Mouse (Mus musculus): ENCODE data around the gene Foxe1. TPM values are rescaled to one million over a fixed set of nuclear protein-coding genes. Genes with fewer than 3 reads are reported as not detected.

Foxe1 gene
- total RNA-seq, 1 experiment from 2014 or later: not detected

DNA sequence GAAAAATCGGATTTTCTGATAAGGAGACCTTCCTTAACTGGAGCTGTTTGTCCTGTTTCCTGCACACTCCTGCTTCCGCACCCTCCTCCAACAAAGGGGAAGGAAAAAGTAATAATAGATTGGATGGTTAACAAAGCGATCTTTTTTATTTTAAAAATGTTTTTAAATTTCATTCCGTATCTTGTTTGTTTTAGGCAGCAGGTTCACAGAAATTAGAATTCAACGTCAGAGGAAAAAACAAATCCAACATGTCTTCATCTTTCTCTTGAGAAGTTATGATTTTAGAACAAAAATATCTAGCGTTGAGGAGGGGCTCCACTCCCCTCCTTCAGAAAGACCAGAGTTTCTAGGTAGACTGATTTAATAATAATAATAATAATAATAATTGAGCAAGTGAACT is 2.8 kb downstream of the Foxe1 start:
- no peak for ATAC-seq (replicated peaks; ENCODE audit: insufficient number of reproducible peaks, low FRiP score, low TSS enrichment, poor library complexity, severe bottlenecking)

DNA sequence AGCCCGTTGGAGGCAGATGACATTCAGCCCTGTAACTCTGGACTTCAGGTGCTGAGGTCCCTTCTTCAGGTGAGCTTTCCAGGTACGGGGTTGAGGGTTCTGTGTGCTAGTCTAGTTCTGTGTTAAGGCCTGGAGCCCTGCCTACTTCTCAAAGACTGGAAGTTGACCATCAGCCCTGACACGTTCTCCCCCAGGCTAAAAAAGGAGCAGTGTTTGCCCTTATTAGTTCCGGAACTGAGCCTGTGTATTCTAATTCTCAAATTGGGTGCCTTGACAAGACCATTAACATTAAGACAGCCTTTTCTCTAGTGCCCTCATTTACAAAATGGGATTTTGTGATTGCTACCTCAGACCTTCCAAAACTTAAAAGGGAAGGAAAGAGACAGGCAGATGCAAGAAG is 3.7 kb downstream of the Foxe1 start:
- ATAC-seq (replicated peaks; ENCODE audit: insufficient number of reproducible peaks, low FRiP score, low TSS enrichment, poor library complexity, severe bottlenecking): no peak

DNA sequence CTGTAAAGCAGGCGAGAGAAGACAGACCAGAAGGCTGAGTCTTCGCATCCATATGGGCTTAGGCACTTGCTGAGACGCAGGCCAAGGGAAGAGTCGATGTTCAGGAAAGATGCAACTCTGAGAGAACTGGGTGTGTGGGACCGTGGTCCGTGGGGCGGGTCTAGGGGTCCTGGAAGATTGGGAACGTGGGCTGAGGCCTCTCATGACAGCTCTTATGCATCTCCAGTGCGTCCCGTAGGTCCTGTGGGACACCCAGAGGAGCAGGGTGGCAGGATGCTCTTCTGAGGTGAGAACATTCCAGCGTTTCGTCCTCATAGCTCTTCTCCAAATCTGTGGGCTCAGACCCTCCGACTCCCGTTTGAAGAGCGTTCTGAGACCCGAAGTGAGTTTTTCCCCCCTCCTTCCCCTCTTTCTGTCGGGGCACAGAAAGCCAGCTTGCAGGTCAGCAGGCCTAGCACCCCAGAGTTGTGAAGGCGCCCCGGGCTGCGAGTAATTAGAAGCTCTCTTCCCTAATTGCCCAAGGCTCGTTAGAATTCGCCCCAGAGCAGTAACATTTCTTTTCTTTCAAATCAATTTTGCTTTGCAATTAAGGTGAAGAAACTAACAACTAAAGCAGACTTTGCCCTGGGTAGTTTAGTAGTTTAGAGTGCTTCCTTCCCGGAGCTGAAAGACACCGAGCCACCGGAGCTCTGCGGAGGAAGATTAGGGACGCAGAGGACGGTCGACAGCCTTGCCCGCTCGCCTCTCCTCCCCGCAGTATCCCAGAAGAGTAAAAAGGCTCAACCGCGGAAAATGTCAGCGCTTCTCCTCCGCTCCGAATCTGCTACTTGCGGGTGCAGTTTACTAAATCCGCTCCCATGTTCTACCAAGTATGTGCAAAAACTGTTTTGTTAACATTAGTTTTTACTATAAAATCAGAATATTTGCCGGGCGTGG is 4.4 kb downstream of the Foxe1 start:
- no peak for ATAC-seq (replicated peaks; ENCODE audit: insufficient number of reproducible peaks, low FRiP score, low TSS enrichment, poor library complexity, severe bottlenecking)

DNA sequence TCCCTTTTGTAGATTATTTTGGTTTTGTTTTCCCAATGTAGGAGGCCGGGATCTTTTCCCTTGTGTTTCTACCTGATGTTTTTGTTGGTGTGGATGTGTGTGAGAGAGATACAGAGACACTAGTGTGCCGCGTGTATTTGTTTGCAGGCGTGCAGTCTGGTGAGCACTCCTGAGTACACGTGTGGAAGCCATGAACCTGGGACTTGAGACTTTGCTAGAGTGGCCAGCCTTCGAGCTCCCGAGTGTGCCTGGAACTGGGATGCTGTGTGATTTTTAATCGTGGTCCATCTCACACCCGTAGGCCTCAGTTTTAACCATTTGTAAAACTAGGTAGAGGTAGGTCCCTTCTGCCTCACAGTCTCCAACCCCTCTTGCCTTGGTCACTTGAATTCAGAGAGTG is 5.5 kb downstream of the Foxe1 start:
- ATAC-seq (replicated peaks; ENCODE audit: insufficient number of reproducible peaks, low FRiP score, low TSS enrichment, poor library complexity, severe bottlenecking): no peak

DNA sequence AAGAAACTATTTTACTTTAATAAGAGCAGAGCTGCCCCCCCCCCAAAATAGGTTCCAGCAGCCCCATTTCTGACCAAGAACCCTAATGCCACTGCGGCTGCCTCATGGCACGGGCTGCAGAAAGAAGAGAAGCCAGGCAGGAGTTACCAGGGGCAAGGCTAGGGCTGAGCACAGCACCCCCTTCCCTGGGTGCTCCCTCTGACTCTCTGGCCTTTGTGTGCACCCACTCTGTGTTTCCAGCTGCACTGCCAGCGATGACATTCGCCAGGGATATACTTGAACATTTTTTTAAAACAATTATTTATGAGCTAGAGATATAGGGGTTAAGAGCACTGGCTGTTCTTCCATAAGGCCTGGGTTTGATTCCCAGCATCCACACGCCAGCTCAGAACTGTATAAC is 6.1 kb downstream of the Foxe1 start:
- no peak for ATAC-seq (replicated peaks; ENCODE audit: insufficient number of reproducible peaks, low FRiP score, low TSS enrichment, poor library complexity, severe bottlenecking)

DNA sequence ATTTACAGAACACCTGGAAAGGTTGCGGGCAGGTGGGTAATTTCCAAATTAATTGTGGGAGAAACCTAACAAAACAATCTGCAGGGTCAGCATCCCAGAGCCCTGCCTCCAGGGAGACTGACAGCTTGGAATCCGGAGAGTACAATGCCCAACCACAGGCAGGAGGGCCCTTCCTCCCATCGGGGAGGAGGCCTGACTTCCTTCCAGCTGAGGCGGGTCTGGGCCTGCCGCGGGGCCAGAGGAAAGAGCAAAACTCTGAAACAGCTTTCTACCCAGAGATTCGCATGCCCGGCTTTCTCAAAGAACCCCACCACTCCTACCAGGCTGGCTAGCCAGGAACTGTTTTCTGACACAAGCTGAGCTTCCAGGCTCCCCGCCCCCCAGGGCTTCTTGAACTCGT is 9.6 kb downstream of the Foxe1 start:
- ATAC-seq (replicated peaks; ENCODE audit: insufficient number of reproducible peaks, low FRiP score, low TSS enrichment, poor library complexity, severe bottlenecking): no peak

DNA sequence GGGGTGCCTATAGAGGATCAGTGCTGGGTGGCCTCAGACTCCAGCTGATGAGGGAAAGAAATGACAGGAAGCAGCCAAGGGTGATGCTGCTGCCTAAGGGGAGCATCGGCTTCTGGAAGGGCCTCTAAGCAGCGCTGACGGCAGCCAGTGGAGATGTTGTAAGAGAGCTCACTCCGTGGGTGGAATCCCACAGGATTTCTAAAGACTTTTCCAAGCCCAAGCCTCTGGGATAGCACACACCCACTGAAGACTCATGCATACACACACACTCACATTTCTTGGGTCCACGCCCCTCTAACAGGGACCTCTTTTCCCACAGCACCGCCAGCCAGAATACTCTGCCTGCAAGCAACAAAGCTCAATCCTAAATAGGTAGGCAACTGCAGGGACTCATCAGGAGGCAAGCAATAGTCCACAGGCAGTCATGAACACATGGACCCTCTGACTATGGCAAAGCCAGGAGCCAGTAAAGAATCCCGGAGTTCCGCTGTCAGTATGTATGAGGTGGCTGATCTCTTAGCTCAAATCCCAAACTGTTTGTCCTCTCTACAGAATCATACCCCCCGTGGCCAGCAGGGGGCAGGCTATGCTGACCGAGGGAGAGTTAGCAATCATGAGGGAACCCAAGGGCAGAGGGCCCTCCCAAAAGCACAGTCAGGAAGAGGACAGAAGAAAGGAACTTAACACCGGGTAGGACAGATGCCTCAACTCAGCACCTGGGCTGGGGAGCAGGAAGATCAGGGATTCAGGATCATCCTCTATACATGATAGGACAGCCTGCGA is 13.1 kb downstream of the Foxe1 start:
- peak; percentile 54; the same call in 1 of the 2 replicates for ATAC-seq (replicated peaks; ENCODE audit: insufficient number of reproducible peaks, low FRiP score, low TSS enrichment, poor library complexity, severe bottlenecking)

DNA sequence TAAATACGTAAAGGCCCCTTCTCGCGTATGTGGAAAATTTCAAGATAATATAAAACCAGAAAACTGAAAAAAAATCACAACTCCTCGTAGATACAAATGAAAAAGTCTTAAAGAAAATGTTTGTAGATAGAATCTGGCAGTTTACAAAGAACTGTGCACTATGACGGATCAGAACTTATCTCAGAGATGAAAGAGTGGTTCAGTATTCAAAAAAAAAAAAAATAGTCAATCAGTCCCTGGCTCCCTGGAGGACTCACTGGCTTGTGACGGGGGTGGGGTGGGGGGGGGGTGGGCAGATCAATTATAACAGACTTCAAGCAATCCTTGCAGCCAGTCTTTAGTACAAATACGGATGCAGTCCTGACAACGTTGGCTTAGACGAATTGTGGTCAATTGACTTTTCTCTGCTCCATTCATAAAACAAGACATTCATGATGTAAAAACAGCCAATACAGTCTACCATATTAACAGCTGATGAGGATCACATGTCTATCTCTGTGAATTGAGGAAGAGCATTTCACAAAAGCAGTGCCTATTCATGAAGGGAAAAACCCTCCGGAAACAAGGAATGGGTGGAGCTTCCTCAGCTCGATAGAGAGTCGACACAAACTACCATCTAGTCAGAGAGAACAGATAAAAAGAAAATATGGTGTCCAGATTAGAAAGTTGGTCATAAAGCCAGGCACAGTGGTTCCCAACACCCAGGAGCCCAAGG is 16.3 kb downstream of the Foxe1 start:
- peak; percentile 74 for ATAC-seq (replicated peaks; ENCODE audit: insufficient number of reproducible peaks, low FRiP score, low TSS enrichment, poor library complexity, severe bottlenecking)

DNA sequence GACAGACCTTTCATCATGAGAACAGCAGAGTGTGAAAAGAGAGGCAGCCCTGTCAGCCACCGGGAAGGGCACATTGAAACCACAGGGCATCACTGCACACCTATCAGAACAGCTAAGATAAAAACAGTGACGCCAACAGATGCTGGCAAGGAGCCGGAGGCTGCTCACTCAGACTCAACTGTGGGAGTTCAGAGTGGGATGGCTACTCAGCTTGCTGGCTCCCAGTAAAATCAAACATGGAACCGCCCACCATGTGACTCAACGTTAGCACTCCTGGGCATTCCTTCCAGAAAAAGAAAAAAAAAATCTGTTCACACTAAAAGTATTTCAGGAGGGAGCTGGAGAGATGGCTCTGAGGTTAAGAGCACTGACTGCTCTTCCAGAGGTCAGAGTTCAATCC is 17.8 kb downstream of the Foxe1 start:
- no peak for ATAC-seq (replicated peaks; ENCODE audit: insufficient number of reproducible peaks, low FRiP score, low TSS enrichment, poor library complexity, severe bottlenecking)

DNA sequence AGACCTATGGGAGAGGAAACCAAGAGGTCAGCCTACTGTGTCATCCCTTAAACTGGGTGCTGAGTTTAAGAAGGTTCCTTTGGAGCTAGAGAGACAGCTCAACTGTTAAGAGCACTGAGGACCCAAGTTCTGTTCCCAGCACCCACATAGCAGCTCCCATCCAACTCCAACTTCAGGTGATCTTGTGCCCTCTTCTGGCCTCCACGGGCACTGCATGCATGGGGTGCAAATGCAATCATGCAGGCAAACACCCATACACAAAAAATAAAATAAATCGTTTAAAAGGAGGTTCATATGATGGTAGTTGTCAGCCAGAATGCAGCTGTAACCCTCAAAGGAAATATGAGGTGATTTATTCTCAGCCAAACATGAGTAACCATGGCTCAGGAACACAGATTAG is 21.0 kb downstream of the Foxe1 start:
- no peak for ATAC-seq (replicated peaks; ENCODE audit: insufficient number of reproducible peaks, low FRiP score, low TSS enrichment, poor library complexity, severe bottlenecking)

DNA sequence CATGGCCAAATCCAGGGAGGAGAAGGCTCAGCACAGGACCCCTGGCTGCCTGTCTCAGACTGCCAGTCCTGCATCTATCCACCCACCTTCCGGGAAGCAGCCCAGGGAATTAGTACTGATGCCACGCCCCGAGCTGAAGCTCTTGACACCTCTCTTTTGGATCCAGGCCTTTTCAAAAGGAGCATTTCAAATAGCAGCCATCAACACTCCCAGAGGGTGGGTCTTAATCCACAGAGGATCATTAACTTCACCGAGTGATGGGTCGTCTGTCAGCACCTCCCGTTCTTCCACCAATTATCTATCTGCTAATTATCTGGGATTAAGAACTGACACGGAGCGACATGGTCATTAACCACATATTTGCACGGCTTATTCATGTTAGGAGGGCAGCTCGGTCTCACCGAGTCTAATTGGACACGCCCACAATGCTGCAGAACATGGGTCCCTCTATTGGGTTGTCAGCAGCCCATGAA is 24.1 kb downstream of the Foxe1 start:
- no peak for ATAC-seq (replicated peaks; ENCODE audit: insufficient number of reproducible peaks, low FRiP score, low TSS enrichment, poor library complexity, severe bottlenecking)

DNA sequence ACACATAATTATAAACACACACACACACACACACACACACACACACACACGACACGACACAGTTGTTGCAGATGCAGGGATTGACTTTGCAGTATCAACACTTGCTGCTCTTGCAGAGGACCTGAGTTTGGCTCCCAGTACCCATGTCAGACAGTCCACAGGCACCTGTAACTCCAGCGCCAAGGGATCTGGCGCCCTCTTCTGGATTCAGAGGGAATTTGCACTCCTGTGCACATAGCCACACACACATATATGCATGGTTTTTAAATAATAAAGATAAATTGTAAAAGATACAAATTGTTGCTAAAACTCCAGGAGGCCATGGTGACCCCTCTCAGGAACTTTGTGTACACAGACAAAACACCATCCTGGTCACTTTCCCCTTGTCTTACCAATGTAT is 25.7 kb downstream of the Foxe1 start:
- no peak for ATAC-seq (replicated peaks; ENCODE audit: insufficient number of reproducible peaks, low FRiP score, low TSS enrichment, poor library complexity, severe bottlenecking)

DNA sequence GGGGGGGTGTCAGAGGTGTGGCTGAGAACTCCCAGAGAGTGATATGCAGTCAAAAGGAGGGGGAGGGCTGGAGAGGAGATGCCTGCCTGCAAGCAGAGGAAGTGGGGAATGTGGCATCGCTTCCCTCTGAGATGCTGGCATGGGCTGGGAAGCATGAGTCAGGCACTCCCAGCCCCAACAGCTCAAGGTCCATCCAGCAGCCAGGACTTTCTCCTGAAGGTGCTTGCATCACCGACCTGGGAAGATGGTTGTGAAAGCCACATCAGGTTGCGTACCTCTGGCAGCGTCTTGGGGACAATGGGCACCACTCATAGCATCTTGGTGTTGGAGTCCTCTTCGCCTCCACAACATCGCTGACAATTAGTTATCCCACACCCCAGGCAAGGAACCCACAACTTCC is 27.0 kb downstream of the Foxe1 start:
- ATAC-seq (replicated peaks; ENCODE audit: insufficient number of reproducible peaks, low FRiP score, low TSS enrichment, poor library complexity, severe bottlenecking): no peak

DNA sequence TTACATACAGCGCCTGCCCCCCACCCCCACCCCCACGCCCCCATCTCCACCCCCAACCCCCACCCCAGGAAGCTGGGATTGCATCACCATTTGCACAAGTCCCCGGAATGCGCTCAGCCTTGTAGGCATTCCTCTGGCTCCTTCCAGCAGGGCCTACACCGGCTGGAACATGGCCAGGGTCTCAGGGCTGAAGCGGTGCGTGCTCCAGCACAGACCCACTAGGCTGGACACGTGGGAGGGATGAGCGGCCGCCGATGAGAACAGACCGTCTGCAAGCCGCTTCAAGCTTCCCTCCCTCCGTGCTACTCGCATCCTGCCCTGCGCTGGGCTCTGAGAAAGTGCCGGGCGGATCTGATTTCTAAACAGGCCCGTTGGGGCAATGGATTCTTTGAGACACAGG is 27.6 kb downstream of the Foxe1 start:
- ATAC-seq (replicated peaks; ENCODE audit: insufficient number of reproducible peaks, low FRiP score, low TSS enrichment, poor library complexity, severe bottlenecking): no peak

DNA sequence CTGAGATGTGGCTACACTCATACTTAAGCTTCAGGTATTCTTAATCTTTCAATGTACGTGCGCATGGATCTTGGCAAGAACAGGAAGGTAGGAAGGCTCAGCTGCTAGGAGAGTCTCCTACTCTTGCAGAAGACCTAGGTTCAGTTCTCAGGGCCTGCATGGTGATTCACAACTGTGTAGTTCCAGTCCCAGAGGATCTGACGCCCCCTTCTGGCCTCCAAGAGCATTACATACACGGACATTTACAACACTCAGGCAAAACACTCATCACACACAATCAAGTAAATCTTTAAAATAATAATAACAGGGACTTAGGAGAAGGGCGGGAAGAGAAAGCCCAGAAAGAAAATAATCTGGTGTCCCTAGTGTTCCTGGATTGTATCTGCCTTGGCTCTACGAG is 31.0 kb downstream of the Foxe1 start:
- no peak for ATAC-seq (replicated peaks; ENCODE audit: insufficient number of reproducible peaks, low FRiP score, low TSS enrichment, poor library complexity, severe bottlenecking)

DNA sequence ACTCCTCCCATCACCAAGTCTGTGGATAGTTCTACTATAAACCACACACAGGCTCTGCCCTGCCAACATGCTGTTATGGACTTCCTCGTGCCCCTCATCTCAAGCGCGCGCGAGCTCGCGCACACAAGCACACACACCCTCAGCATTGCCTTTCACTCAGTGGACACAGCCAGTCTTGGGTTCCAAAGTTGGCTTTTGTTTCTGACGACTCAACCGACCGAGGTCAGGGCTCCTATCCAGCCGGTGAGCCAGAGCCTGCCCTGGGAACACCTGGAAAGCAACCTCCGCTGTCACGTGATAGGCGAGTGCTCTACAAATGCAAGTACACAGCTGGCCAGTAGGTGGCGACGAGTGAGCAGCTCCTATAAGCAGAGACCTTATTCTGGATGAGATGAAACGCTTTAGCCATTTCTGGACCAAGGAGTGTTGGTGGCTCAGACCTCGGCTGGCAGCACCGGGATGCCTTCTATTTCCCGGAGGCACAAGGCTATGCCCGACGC is 31.5 kb downstream of the Foxe1 start:
- ATAC-seq (replicated peaks; ENCODE audit: insufficient number of reproducible peaks, low FRiP score, low TSS enrichment, poor library complexity, severe bottlenecking): peak; percentile 79

DNA sequence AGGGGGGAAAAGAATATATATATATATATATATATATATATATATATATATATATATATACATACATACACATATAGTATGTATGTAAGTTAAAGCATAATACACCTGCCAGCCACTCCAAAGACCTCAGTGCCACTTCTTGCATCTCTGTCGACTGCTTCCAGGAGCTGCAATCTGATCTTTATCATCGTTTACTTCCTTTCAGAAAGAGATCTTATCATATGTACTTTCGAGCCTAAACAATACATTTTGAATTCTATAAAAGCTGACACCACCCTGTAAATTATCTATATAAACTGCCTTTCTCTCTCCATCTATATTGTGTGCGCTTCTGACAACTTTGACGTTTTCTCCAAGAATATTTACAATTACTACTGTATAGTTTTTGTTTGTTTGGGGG is 45.1 kb downstream of the Foxe1 start:
- ATAC-seq (replicated peaks; ENCODE audit: insufficient number of reproducible peaks, low FRiP score, low TSS enrichment, poor library complexity, severe bottlenecking): no peak

DNA sequence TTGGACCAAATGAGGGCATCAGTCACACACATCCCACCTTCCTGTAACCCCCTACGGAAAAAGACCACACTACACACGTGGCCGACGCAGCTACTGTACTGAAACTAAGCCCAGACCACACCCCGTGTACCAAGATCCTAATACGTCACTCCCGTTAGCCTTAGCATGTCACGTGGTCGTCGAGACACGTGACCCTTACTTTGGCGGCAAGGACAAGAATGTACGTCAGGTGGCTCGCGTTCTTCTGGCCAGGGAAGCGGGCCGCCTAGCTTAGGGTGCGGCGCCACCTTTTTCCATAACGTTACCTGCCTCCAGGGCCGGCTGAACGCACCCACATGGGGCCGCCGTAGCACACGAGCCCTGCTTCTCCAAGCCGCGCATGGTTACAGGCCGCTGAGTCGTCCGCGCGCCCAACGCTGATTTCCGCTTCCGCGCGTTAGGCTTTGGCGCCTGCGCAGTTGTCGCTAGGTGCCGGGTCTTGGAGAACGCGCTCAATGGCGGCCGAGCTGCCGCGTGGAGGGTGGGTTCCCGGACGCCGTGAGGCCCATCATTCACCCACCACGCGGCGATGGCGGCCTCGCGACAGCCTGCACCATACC is 45.7 kb downstream of the Foxe1 start, which contains the start of gene Trmo:
TSS of gene Trmo (minus strand) at position 425 of the 599 bp plus-strand sequence.
- ATAC-seq (replicated peaks; ENCODE audit: insufficient number of reproducible peaks, low FRiP score, low TSS enrichment, poor library complexity, severe bottlenecking): peak; percentile 93

Data from monocyte, adult 5-6 weeks (primary cell).